Mouse (Mus musculus) kidney, postnatal 0 days (tissue): ENCODE data around the gene Dnah1. TPM values are rescaled to one million over a fixed set of nuclear protein-coding genes. Genes with fewer than 3 reads are reported as not detected.

Experiments used
- ATAC-seq: fragments of 200-750 bp; cut with Nextera tagmentation; replicated peaks from 2 replicates; pipeline ENCODE4 v1.8.0; 2017; ENCODE audit warnings: low read depth, moderate number of reproducible peaks, moderate TSS enrichment, moderate library complexity; ENCODE audit not compliant: low FRiP score
- DNase-seq: peaks from one replicate; pipeline ENCODE4 v3.0.0-alpha.2; 2016; ENCODE audit warnings: low spot score
- H3K27ac ChIP-seq: fragments of 300-500 bp; sonication (generic); 2 replicates; pipeline ENCODE4 v1.5.1; 2014; ENCODE audit warnings: mild to moderate bottlenecking
- H3K27me3 ChIP-seq: fragments of 300-500 bp; sonication (generic); 2 replicates; pipeline ENCODE4 v1.6.1; 2014; ENCODE audit warnings: low read length, mixed read lengths; ENCODE audit not compliant: insufficient read depth
- H3K36me3 ChIP-seq: fragments of 300-500 bp; sonication (generic); 2 replicates; pipeline ENCODE4 v1.6.1; 2014; ENCODE audit warnings: low read length, mixed read lengths; ENCODE audit not compliant: insufficient read depth
- H3K4me1 ChIP-seq: fragments of 300-500 bp; sonication (generic); replicated peaks from 2 replicates; pipeline ENCODE4 v1.6.1; 2014; ENCODE audit warnings: antibody characterized with exemption, low read length, mixed read lengths; ENCODE audit not compliant: insufficient read depth
- H3K4me2 ChIP-seq: fragments of 300-500 bp; sonication (generic); 2 replicates; pipeline ENCODE4 v1.6.1; 2014; ENCODE audit warnings: mild to moderate bottlenecking, low read length, moderate library complexity, mixed read lengths
- H3K4me3 ChIP-seq: fragments of 300-500 bp; sonication (generic); replicated peaks from 2 replicates; pipeline ENCODE4 v1.5.1; 2014; ENCODE audit warnings: low read depth, low read length
- H3K9ac ChIP-seq: fragments of 300-500 bp; sonication (generic); 2 replicates; pipeline ENCODE4 v1.6.1; 2014; ENCODE audit warnings: low read depth, low read length
- H3K9me3 ChIP-seq: fragments of 300-500 bp; sonication (generic); replicated peaks from 2 replicates; pipeline ENCODE4 v1.6.1; 2016; ENCODE audit warnings: low read length, inconsistent platforms, mixed read lengths
- CTCF ChIP-seq: IDR thresholded peaks from 2 replicates; pipeline ENCODE4 v1.5.1; 2016; ENCODE audit warnings: antibody characterized with exemption, low read depth, mild to moderate bottlenecking, moderate library complexity
- WGBS: fragments of 180-500 bp; shearing (Covaris S2); extraction: QIAGEN DNeasy Blood & Tissue Kit; methylation state at CpG from one replicate; pipeline ENCODE4 v1.1.7; 2014; 5-methylcytosine and 5-hydroxymethylcytosine counted together
- polyA plus RNA-seq: library from polyadenylated mRNA; unstranded; fragments of >200 nt; fragmentation: Nextera tagmentation; extraction: Ambion mirVana; gene quantifications from 2 replicates; pipeline ENCODE4 v1.2.1, GENCODE M21; 2015

The Dnah1 gene
- polyA plus RNA-seq, 1 experiment from 2014 or later, result 4.3 TPM

GRCm38 (mm10) chr14:31323189-31323588 is 507 bp downstream of the Dnah1 start:
- H3K4me2 ChIP-seq, result peak overlapping the region; percentile 73
- no peaks in the 10 kb centered on the region for H3K27me3 ChIP-seq
- H3K4me3 ChIP-seq, result peak overlapping the region; percentile 33
- TF ChIP-seq CTCF, result no peak
- ATAC-seq, result no peak
- no peaks in the 10 kb centered on the region for H3K36me3 ChIP-seq
- peaks cover 7% of the 10 kb centered on the region; the same call in 1 of the 2 replicates for H3K4me1 ChIP-seq
- H3K9me3 ChIP-seq, result no peaks in the 10 kb centered on the region
- 77% methylated on average over 4 of the region's 4 CpGs for WGBS
- H3K9ac ChIP-seq, result peak overlapping the region; percentile 46; the same call in 1 of the 2 replicates
- peak; percentile 43 for DNase-seq
- no peak overlapping the region for H3K27ac ChIP-seq

- no peaks in the 10 kb centered on the region for H3K9me3 ChIP-seq
- WGBS, result 76% methylated on average over 3 of the region's 3 CpGs
- H3K36me3 ChIP-seq, result no peaks in the 10 kb centered on the region
- H3K9ac ChIP-seq, result no peak overlapping the region
- DNase-seq (no peak), ATAC-seq (no peak)
- no peak overlapping the region for H3K4me2 ChIP-seq
- peaks cover 7% of the 10 kb centered on the region; the same call in 1 of the 2 replicates for H3K4me1 ChIP-seq
- H3K27me3 ChIP-seq, result no peaks in the 10 kb centered on the region
- no peak for TF ChIP-seq CTCF
- H3K27ac ChIP-seq, result no peak overlapping the region
- H3K4me3 ChIP-seq, result no peak overlapping the region
Measured at GRCm38 (mm10) chr14:31322191-31322590, 1.5 kb downstream of the Dnah1 start.

- no peaks in the 10 kb centered on the region for H3K27me3 ChIP-seq
- H3K4me1 ChIP-seq, result peaks cover 7% of the 10 kb centered on the region; the same call in 1 of the 2 replicates
- no peaks in the 10 kb centered on the region for H3K36me3 ChIP-seq
- TF ChIP-seq CTCF, result no peak
- no peak overlapping the region for H3K27ac ChIP-seq
- 83% methylated on average over 11 of the region's 11 CpGs for WGBS
- H3K9ac ChIP-seq, result no peak overlapping the region
- H3K4me2 ChIP-seq, result no peak overlapping the region
- DNase-seq, result no peak
- no peaks in the 10 kb centered on the region for H3K9me3 ChIP-seq
- ATAC-seq, result no peak
- no peak overlapping the region for H3K4me3 ChIP-seq
Measured at GRCm38 (mm10) chr14:31321181-31321580, 2.5 kb downstream of the Dnah1 start.

DNA sequence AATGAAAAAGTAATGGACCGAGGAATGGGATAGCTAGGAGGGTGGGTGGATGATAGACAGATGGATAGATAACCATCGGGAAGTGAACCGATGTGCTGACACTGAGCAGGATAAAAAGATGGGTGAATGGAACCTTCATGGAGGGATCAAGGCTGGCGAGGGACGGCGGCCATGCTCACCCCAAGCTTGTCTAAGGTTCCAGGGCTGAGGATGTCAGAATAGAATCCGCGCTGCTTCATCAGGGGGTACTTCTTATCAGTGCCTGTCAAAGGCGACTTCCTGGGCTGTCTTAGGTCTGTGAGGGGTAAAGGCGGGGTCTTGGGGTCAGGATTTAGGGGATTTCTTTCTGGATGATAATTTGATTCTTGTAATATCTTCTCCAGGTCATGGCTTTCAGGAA is 4.2 kb downstream of the Dnah1 start:
- no peak for DNase-seq
- WGBS, result 79% methylated on average over 10 of the region's 10 CpGs
- Histone ChIP-seq H3K4me2 (no peak overlapping the region), H3K9me3 (no peaks in the 10 kb centered on the region), H3K36me3 (no peaks in the 10 kb centered on the region), H3K4me3 (no peak overlapping the region), H3K27ac (no peak overlapping the region), H3K4me1 (peaks cover 7% of the 10 kb centered on the region; the same call in 1 of the 2 replicates), H3K27me3 (no peaks in the 10 kb centered on the region), H3K9ac (no peak overlapping the region)
- ATAC-seq, result no peak
- TF ChIP-seq CTCF, result no peak

GRCm38 (mm10) chr14:31317754-31318153 is 5.9 kb downstream of the Dnah1 start:
- no peak overlapping the region for H3K27ac ChIP-seq
- H3K4me3 ChIP-seq, result no peak overlapping the region
- no peak overlapping the region for H3K4me2 ChIP-seq
- DNase-seq, result no peak
- 82% methylated on average over 3 of the region's 3 CpGs for WGBS
- no peak for ATAC-seq
- no peaks in the 10 kb centered on the region for H3K36me3 ChIP-seq
- no peak overlapping the region for H3K9ac ChIP-seq
- H3K4me1 ChIP-seq, result no peaks in the 10 kb centered on the region
- no peak for TF ChIP-seq CTCF
- no peaks in the 10 kb centered on the region for H3K9me3 ChIP-seq
- H3K27me3 ChIP-seq, result no peaks in the 10 kb centered on the region

- Histone ChIP-seq H3K4me2 (no peak overlapping the region), H3K9ac (no peak overlapping the region), H3K4me1 (no peaks in the 10 kb centered on the region), H3K27me3 (no peaks in the 10 kb centered on the region), H3K4me3 (no peak overlapping the region), H3K36me3 (no peaks in the 10 kb centered on the region), H3K9me3 (no peaks in the 10 kb centered on the region), H3K27ac (no peak overlapping the region)
- DNase-seq (no peak), ATAC-seq (no peak)
- 49% methylated on average over 12 of the region's 12 CpGs for WGBS
- TF ChIP-seq CTCF, result no peak
Measured at GRCm38 (mm10) chr14:31316613-31317012, 7.1 kb downstream of the Dnah1 start.

GRCm38 (mm10) chr14:31313192-31313591 is 10.5 kb downstream of the Dnah1 start:
- Histone ChIP-seq H3K4me3 (no peak overlapping the region), H3K27ac (no peak overlapping the region), H3K36me3 (no peaks in the 10 kb centered on the region), H3K9ac (no peak overlapping the region), H3K4me1 (no peaks in the 10 kb centered on the region), H3K9me3 (no peaks in the 10 kb centered on the region), H3K4me2 (no peak overlapping the region), H3K27me3 (no peaks in the 10 kb centered on the region)
- WGBS, result 38% methylated on average over 3 of the region's 3 CpGs
- no peak for TF ChIP-seq CTCF
- ATAC-seq (no peak), DNase-seq (no peak)
